Mouse (Mus musculus) limb, embryonic 14.5 days (tissue): ENCODE results near the gene Hsd17b14. TPM values are rescaled to one million over a fixed set of nuclear protein-coding genes. Genes with fewer than 3 reads are reported as not detected.

Source experiments
- ATAC-seq: fragments of 200-750 bp; cut with Nextera tagmentation; 2 replicates; pipeline ENCODE4 v1.8.0; 2017; ENCODE audit warnings: low read depth, moderate number of reproducible peaks, moderate TSS enrichment; ENCODE audit not compliant: low FRiP score
- DNase-seq: peaks from one replicate; pipeline ENCODE4 v3.0.0-alpha.2; 2015; ENCODE audit warnings: low spot score
- H3K27ac ChIP-seq: fragments of 300-500 bp; sonication (generic); replicated peaks from 2 replicates; pipeline ENCODE4 v1.5.1; 2014; ENCODE audit warnings: low read depth, mild to moderate bottlenecking, low read length, moderate library complexity, mixed read lengths
- H3K27me3 ChIP-seq: fragments of 300-500 bp; sonication (generic); 2 replicates; pipeline ENCODE4 v1.6.1; 2014; ENCODE audit warnings: low read length, mixed read lengths; ENCODE audit not compliant: control insufficient read depth, insufficient read depth
- H3K36me3 ChIP-seq: fragments of 300-500 bp; sonication (generic); 2 replicates; pipeline ENCODE4 v1.6.1; 2014; ENCODE audit warnings: mild to moderate bottlenecking, low read length, moderate library complexity, mixed read lengths; ENCODE audit not compliant: control insufficient read depth, insufficient read depth
- H3K4me1 ChIP-seq: fragments of 300-500 bp; sonication (generic); 2 replicates; pipeline ENCODE4 v1.6.1; 2014; ENCODE audit warnings: antibody characterized with exemption, low read length, mixed read lengths; ENCODE audit not compliant: control insufficient read depth, insufficient read depth
- H3K4me2 ChIP-seq: fragments of 300-500 bp; sonication (generic); replicated peaks from 2 replicates; pipeline ENCODE4 v1.6.1; 2014; ENCODE audit warnings: low read depth, mild to moderate bottlenecking, low read length, moderate library complexity; ENCODE audit not compliant: severe bottlenecking
- H3K4me3 ChIP-seq: fragments of 300-500 bp; sonication (generic); replicated peaks from 2 replicates; pipeline ENCODE4 v1.5.1; 2014; ENCODE audit warnings: low read length
- H3K9ac ChIP-seq: fragments of 300-500 bp; sonication (generic); 2 replicates; pipeline ENCODE4 v1.6.1; 2014; ENCODE audit warnings: mild to moderate bottlenecking, low read depth, low read length, moderate library complexity; ENCODE audit not compliant: severe bottlenecking
- H3K9me3 ChIP-seq: fragments of 300-500 bp; sonication (generic); 2 replicates; pipeline ENCODE4 v1.6.1; 2016; ENCODE audit warnings: low read length; ENCODE audit not compliant: control insufficient read depth
- POLR2A ChIP-seq: fragments of 200-500 bp; IDR thresholded peaks from 2 replicates; pipeline ENCODE4 v1.8.0; 2012; ENCODE audit warnings: inconsistent platforms, mild to moderate bottlenecking, moderate library complexity, borderline replicate concordance; ENCODE audit not compliant: insufficient read depth, insufficient read length; ENCODE audit errors: extremely low read depth
- WGBS: fragments of 180-500 bp; shearing (Covaris S2); extraction: QIAGEN DNeasy Blood & Tissue Kit; methylation state at CpG from one replicate; pipeline ENCODE4 v1.1.7; 2014; 5-methylcytosine and 5-hydroxymethylcytosine counted together
- polyA plus RNA-seq, 2 experiments: library from polyadenylated mRNA; depleted of rRNA in 1 of 2; stranded (reverse) in 1 of 2; unstranded in 1 of 2; fragments of >200 nt; fragmentation: Nextera tagmentation in 1 of 2; extraction: Ambion mirVana in 1 of 2; gene quantifications; 2 replicates each; pipeline versions ENCODE4 v1.2.1 to v1.2.3; 2012 to 2014

Hsd17b14 gene
- polyA plus RNA-seq, 2 experiments, result 0.92 to 1.2 TPM

GRCm38 (mm10) chr7:45590874-45591273 is 36.2 kb downstream of the Hsd17b14 start:
- no peaks in the 10 kb centered on the region for H3K27me3 ChIP-seq

GRCm38 (mm10) chr7:45591880-45592279 is 37.2 kb downstream of the Hsd17b14 start:
- H3K4me3 ChIP-seq, result no peak overlapping the region
- WGBS, result 78% methylated on average over 7 of the region's 7 CpGs
- H3K27ac ChIP-seq, result no peak overlapping the region
- no peaks in the 10 kb centered on the region for H3K4me1 ChIP-seq
- H3K27me3 ChIP-seq, result no peaks in the 10 kb centered on the region
- no peak overlapping the region for H3K4me2 ChIP-seq
- H3K9me3 ChIP-seq, result no peaks in the 10 kb centered on the region
- peaks cover 10% of the 10 kb centered on the region for H3K36me3 ChIP-seq
- DNase-seq, result no peak
- no peak for ATAC-seq
- no peak for TF ChIP-seq POLR2A
- H3K9ac ChIP-seq, result no peak overlapping the region

More at GRCm38 (mm10) chr7:45590874-45591273, 36.2 kb downstream of the Hsd17b14 start:
- 59% methylated on average over 3 of the region's 3 CpGs for WGBS
- ATAC-seq (no peak), DNase-seq (no peak)
- Histone ChIP-seq H3K36me3 (peaks cover 13% of the 10 kb centered on the region), H3K4me1 (no peaks in the 10 kb centered on the region), H3K4me3 (no peak overlapping the region), H3K9me3 (no peaks in the 10 kb centered on the region), H3K9ac (no peak overlapping the region), H3K27ac (no peak overlapping the region), H3K4me2 (no peak overlapping the region)
- TF ChIP-seq POLR2A, result no peak

GRCm38 (mm10) chr7:45593118-45593815 is 38.6 kb downstream of the Hsd17b14 start:
- no peak overlapping the region for H3K4me2 ChIP-seq
- H3K27ac ChIP-seq, result no peak overlapping the region
- DNase-seq (peak; percentile 34), ATAC-seq (no peak)
- H3K9ac ChIP-seq, result no peak overlapping the region
- H3K4me3 ChIP-seq, result no peak overlapping the region
- H3K9me3 ChIP-seq, result no peaks in the 10 kb centered on the region
- no peaks in the 10 kb centered on the region for H3K27me3 ChIP-seq
- WGBS, result 18% methylated on average over 10 of the region's 10 CpGs
- no peaks in the 10 kb centered on the region for H3K4me1 ChIP-seq
- H3K36me3 ChIP-seq, result peaks cover under 1% of the 10 kb centered on the region; the same call in 1 of the 2 replicates
- TF ChIP-seq POLR2A, result no peak

- Histone ChIP-seq H3K9me3 (no peaks in the 10 kb centered on the region), H3K4me2 (no peak overlapping the region), H3K9ac (no peak overlapping the region), H3K27me3 (no peaks in the 10 kb centered on the region), H3K27ac (no peak overlapping the region), H3K4me1 (peaks cover 3% of the 10 kb centered on the region; the same call in 1 of the 2 replicates), H3K4me3 (no peak overlapping the region), H3K36me3 (no peaks in the 10 kb centered on the region)
- ATAC-seq, result no peak
- WGBS, result 63% methylated on average over 4 of the region's 4 CpGs
- DNase-seq, result no peak
- no peak for TF ChIP-seq POLR2A
These were observed 40.5 kb downstream of the Hsd17b14 start for GRCm38 (mm10) chr7:45595176-45595575.

GRCm38 (mm10) chr7:45596107-45596506 is 41.4 kb downstream of the Hsd17b14 start:
- Histone ChIP-seq H3K27ac (no peak overlapping the region), H3K4me1 (peaks cover 3% of the 10 kb centered on the region; the same call in 1 of the 2 replicates), H3K4me2 (no peak overlapping the region), H3K9ac (no peak overlapping the region), H3K27me3 (no peaks in the 10 kb centered on the region), H3K4me3 (no peak overlapping the region), H3K9me3 (no peaks in the 10 kb centered on the region), H3K36me3 (no peaks in the 10 kb centered on the region)
- DNase-seq (no peak), ATAC-seq (no peak)
- TF ChIP-seq POLR2A, result no peak
- 68% methylated on average over 1 of the region's 1 CpGs for WGBS
